Mouse (Mus musculus) urinary bladder, postnatal 36 days (tissue): ENCODE measurements at regions not wholly inside any gene's neighbourhood (a gene's known extent, or its start where the extent isn't known, plus 50 kb on each side); places are given as distances from the start of the nearest gene placed in this dataset.

Experiments
- DNase-seq, 2 experiments: peaks; one replicate each; pipeline ENCODE4 v3.0.0; 2022; ENCODE audit warnings: low spot score in 2 of 2, mixed read lengths in 1 of 2

DNA sequence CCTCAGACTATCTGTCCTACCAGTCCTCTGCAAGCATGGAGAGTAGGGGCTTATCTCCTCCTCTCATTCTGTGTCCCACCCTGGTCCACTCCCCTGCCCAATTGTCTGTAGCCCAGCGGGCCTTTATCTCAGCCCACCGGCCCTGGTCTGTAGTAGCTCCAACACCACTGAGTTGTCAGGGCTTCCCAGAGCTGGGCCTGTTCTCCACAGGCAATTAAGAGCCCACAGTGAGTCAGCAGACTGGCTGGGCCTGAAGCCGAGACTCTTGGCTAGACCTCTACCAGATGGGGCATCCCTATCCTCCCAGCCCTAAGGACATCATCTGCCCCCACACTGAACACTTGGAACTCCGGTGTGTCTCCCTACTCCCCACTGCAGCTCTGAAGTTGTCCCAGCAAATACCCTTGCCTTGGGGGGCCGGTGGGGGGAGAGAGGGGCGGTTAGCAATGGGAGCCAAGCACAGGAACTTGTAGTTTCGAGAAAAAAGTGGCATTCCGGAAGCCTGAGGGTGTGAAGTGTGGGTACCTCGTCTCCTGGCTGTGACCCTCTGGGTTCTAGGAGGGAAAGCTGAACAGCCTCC lies 64.7 kb upstream of the Dlg1 start:
- peak in 1 of 2 experiments; percentile 44 for DNase-seq

DNA sequence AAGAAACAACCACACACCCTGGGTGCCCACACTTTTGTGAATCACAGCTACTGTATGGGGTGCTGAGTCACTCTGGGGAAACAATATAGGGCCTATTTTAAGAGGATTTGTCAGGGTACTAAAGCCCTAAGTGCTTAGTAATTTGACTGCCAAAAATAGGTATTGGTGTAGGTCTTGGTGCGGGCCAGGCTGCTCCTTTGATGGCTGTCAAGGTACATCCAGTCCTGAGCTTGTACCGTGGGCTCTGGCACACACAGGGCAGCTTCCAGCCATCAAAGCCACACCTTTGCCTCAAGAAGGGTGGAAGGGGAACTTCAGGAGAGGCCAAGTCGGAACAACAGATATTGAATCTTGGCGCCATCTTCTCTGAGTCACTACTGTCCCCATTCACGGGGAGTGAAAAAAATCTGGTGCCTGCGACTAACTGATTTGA lies 64.2 kb upstream of the Dlg1 start:
- no peak for DNase-seq

DNA sequence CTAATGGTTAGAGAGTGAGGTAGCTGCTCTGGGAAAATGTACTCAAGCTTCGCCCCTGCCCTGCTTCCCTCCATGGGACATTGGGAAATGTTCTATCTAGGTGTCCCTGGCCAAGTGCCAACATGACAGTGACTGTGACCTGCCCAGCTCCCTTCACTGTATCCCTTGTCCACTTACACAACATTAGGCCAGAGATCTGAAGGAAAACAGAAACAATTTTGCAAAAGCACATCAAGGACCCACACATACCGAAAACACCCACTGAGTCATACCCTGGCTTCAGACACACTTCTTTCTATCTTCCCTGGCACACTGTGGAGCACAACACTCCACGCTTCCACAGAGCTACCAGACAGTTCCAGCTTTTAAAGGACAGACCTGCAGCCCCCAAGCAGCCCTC lies 62.0 kb upstream of the Dlg1 start:
- no peak for DNase-seq

DNA sequence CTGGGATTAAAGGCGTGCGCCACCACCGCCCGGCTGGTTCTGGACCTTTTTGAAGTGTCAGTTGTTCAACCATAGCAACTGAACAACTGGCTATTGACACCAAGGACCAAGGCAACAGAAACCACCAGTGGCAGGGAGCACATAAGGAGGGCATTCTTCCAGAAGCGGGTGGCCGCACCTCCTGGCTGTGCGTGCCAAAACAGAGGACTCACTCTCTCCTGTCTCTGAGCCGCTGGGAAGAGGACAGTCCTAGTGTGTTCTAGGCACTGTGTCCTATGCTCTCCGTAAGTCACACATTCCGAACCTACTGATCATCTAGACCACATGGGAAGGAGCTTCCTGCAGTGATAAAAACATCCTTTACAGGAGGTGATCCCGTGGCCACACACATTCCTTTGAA lies 60.1 kb upstream of the Dlg1 start:
- DNase-seq: no peak

DNA sequence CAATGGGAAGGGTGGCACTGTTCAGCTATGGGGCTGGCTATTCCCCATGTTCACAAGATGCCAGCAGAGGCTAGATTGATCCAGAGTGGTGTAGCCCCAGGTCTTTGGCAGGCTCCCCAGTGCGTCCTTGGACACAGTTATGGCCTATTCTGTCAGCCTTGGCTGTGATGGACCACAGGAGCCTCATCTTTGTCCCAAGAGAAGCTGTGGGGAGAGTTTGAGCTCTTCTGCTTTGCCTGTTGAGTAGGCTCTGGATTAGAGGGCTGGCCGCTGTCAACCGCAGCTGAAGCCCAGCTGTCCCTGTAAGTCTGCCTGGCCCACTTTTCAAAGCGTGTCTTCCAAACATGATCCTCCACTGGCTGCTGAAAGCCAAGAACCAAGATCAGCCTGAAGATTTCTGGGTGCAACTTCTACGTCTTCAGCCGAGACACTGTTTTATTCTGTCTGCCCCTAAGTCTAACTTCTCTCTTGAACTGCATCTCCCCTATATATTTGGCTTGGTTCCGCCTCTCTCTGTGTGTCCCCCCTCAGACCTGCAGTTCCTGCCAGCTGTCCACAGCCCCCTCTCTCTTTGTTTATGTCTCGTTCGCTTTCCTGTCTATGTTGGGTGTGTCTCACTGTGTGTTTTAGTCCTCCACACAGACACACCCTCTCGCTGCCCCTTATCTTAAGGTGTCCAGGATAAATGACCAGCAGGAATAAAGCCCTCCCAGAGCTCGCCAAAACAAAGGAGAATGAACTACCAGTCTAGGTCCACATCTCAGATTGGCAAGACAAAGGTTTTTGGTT lies 56.7 kb upstream of the Dlg1 start:
- DNase-seq: peak; percentile 36 to 41

DNA sequence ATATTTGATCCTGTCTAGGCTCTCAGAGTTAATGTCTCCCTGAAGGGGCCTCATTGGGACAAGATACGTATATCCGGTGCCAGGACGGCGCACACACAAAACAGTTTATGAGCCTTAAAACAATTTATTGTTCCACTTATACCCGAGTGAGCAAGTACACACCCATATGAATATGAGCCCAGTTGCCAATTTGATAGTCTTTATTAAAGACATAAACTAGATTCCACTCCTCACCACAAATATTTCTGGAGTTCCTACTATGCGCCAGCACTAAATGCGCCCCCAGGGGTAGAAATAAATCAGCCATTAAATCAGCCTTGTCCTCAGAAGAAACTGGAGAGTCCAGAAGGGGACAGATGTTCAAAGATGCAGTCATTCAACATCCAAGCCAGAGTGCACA lies 54.3 kb upstream of the Dlg1 start:
- no peak for DNase-seq

DNA sequence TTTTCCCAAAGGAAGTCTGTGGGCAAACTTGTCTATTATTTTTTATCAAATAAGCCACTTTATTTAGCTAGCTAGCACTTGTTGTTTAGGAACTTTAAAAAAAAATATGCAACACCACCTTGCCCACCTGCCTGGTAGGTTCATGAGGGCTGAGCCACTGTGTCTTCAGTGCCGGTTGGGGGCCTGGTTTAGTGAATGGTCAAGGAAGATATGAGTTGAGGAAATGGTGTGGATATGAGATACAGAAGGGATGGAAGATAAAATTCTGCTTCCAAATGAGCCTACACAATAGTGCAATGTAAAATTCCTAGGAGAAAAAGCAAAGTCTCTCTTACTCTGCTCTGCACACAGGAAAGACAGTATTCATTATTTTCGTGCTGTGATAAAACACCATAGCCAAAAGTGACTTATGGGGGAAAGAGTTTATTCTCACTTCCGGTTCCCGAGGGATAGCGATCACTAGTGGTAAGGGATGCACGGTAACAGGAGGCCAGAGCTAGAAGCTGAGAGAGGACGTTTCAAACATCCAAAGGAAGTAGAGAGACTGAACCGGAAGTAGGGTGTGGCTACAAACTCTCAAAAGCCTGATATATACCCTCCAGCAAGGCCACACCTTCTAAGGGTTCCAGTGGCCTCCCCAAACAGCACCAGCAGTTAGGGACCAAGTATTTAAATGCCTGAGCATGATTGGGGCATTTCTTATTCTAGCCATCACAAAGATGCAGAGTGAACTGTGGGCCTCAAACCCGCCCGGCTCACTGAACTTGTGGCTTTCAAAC lies 53.7 kb upstream of the Dlg1 start:
- no peak for DNase-seq
